Mouse (Mus musculus) cerebral cortex, adult 2 months (tissue): ENCODE measurements around the gene Nek11.

Experiments used
- WGBS: fragments of 180-500 bp; shearing (Covaris S2); methylation state at CpG from one replicate; pipeline ENCODE4 v1.1.7; 2018; 5-methylcytosine and 5-hydroxymethylcytosine counted together

Gene Nek11

GRCm38 (mm10) chr9:105139204-105139603, 256.1 kb downstream of the Nek11 start:
- 79% methylated on average over 6 of the region's 6 CpGs for WGBS

- 70% methylated on average over 1 of the region's 1 CpGs for WGBS
Observed at GRCm38 (mm10) chr9:105136404-105136803, 258.9 kb downstream of the Nek11 start.

GRCm38 (mm10) chr9:105134536-105134935, 260.8 kb downstream of the Nek11 start:
- 77% methylated on average over 5 of the region's 5 CpGs for WGBS

GRCm38 (mm10) chr9:105132002-105132367, 263.3 kb downstream of the Nek11 start:
- WGBS, result 21% methylated on average over 5 of the region's 5 CpGs

- WGBS, result under 1% methylated on average over 60 of the region's 60 CpGs
Observed at GRCm38 (mm10) chr9:105131253-105132001, 263.9 kb downstream of the Nek11 start, which contains the start of gene Nudt16. Gene Nudt16 (minus strand): TSS chr9:105131824.

- 92% methylated on average over 8 of the region's 8 CpGs for WGBS
Observed at GRCm38 (mm10) chr9:105130331-105130730, 265.0 kb downstream of the Nek11 start.

- WGBS, result 76% methylated on average over 3 of the region's 3 CpGs
Observed at GRCm38 (mm10) chr9:105125206-105125605, 270.1 kb downstream of the Nek11 start.
